Mouse (Mus musculus): ENCODE results near the gene Vmp1.

Vmp1 gene

DNA sequence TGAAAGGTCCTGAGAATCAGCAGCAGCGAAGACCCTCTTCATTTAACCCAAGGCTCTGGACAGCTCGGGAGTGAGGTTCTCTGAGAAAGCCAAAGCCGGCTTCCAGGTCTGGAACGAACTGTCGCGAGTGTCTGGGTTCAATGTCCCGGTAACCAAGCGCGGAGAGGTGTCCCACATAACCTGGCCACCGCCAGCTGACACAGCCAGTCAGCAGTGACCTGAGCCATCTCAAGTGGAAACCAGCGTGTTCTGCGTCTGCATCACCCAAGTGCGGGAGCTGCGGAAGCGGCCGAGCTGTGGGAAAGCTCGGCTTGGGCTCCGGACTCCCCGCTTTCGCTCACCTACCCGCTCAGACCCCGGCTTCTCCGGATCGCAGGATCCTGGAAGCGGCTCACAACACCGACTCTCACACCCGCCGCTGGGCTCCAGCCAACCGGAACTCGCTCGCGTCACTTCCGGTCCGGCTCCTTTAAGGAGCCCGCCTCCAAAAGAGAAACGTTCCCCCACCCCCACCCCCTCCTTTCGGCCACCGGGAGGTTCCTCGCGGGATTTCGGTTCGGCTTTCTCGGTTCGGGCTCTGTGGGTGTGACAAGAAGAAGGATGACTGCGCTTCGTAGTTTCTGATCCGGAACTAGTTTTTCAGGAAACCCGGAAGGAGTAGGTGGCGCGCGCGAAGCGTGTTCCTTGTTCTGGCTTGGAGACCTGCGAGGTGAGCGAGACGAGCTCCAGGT, at the start of gene Vmp1, which contains the start of gene Ptrh2:
Gene Vmp1, minus strand, starts transcription at position 442 of the 731 bp plus-strand sequence.
Gene Ptrh2, plus strand, starts transcription at position 591 of the 731 bp plus-strand sequence.
- peak; percentile 93 for DNase-seq (ENCODE audit: low read depth)

DNA sequence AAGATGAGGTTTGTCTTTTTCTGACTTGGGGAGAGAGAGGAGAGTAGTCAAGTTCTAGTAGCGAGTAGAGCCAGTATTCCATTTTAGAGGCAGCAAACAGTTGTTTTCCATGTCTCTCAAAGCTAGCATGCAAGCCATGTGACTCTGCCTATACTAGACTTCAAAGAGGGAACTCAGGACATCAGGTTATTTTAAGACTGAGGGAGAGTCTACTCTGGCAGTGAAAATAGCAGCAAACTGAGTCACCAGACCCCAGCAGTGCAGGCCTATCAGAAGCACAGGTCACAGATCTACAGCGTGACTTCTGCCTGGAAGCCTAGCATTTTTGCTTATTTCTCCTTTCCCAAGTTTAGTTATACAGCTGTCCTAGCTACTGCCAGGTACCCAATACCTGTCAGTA, 47.8 kb upstream of the Vmp1 start:
- no peak for DNase-seq (ENCODE audit: low read depth)

DNA sequence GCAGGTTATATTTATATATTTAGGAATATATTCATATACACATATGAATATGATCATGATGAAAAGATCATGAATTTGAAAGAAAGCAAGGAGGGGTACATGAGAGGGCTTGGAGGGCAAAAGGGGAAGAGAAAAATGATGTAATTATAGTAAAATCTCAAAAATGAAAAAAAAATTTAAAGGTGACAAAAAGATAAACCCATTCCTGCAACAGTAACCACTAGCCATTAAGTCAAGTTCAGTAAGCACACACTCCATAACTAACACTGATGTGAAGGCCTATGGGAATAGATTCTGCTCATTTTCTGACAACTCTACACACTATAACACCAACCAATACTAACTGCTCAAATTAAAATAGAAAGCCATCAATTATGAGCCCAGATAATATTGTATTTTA, 42.0 kb upstream of the Vmp1 start:
- no peak for DNase-seq (ENCODE audit: low read depth)

DNA sequence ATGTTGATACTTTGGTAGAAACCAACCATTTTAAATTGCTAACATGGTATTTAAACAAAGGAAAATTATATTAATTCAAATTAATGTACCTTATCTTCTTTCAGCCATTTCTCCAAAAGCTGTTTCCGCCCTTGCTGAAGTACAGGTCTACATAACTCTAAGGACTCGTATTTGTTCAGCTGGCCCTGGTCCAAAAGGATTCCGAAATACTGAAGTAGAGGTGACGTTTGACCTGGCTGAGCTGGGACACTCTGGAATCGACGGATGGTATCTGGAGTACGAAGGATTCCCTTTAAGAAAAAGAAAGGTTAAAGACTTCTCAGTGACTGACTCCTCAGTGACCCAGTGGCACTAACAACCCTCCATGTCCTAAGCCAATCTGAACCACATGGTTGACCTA, 41.3 kb upstream of the Vmp1 start:
- DNase-seq (ENCODE audit: low read depth): no peak

DNA sequence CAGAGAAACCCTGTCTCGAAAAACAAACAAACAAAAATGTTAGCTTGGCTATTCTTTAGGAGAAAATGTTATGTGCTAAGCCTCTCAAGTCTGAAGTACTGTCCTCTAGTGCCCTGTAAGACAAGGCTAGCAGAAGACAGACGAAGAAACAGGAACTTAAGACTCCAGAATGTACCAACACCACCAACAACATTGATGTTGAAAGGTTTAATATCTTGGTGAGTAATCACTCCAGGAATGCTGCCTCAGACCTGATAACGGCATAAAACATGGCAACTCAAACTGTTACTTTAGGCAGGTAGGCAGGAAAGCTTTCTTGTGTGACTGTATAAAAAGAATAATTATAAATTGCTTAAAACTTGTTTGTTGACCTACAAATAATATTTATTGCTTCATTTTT, 40.4 kb upstream of the Vmp1 start:
- no peak for DNase-seq (ENCODE audit: low read depth)

GRCm38 (mm10) chr11:86719390-86719789, 35.8 kb upstream of the Vmp1 start:
- no peak for DNase-seq (ENCODE audit: low read depth)

GRCm38 (mm10) chr11:86718369-86718768, 34.7 kb upstream of the Vmp1 start:
- DNase-seq (ENCODE audit: low read depth): no peak

GRCm38 (mm10) chr11:86717306-86718065, 33.9 kb upstream of the Vmp1 start:
- DNase-seq (ENCODE audit: low read depth): no peak

- DNase-seq (ENCODE audit: low read depth): no peak
Observed at GRCm38 (mm10) chr11:86714606-86715005, 31.0 kb upstream of the Vmp1 start.

DNA sequence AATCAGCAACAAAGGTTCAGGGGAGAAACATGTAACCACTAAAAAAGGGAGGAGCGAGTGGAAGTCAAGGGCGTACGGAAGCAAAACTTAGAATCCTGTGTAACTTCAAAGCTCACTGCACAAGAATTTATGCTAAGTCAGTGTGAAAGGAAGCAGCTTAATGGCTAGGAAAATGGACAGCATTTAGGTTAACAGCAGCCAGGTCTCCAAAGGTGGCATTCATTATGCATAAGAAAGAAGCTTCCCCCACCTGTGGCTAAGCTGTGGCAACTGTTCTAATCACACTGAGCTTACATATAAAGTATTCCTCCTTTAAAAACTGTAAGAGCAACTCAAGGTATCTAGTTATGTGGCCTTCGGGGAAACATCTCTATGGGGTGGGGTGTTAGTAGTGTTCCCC, 17.5 kb upstream of the Vmp1 start:
- no peak for DNase-seq (ENCODE audit: low read depth)

DNA sequence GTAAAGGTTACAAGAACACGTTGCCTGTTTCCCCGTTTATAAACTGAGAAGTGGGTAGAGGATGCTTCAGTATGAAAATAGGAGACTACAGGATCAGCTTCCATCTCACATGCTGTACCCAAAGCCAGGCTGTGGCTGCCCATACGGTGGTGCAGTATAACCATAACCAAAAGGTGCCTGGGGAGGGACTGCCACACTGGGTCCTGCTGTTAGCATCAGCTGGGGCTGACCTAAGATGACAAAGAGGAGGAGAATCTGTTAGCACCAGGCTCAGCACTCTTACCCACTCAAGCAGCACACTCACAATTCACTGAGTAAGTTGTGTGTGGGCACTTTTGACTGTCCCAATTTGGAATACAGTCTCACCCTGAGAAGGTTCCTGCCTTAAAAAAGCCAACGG, 11.8 kb upstream of the Vmp1 start:
- no peak for DNase-seq (ENCODE audit: low read depth)

DNA sequence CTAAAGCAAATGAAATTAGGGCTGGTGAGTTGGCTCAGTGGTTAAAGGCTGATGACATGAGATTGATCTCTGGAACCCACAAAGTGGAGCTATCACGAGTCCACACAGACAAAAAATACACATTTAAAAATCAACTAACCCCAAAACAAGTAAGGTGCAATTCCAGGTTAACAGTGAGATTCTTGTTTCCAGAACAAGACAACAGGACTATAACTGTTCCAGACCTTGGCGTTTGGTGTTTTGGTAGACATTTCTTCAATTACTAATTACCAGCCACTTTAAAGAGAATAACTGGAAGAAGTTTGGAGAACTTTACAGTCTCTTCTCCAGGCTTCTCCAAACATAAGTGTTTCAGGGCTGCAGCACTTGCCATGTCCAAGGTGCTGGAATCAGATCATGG, 8.9 kb upstream of the Vmp1 start:
- DNase-seq (ENCODE audit: low read depth): no peak

DNA sequence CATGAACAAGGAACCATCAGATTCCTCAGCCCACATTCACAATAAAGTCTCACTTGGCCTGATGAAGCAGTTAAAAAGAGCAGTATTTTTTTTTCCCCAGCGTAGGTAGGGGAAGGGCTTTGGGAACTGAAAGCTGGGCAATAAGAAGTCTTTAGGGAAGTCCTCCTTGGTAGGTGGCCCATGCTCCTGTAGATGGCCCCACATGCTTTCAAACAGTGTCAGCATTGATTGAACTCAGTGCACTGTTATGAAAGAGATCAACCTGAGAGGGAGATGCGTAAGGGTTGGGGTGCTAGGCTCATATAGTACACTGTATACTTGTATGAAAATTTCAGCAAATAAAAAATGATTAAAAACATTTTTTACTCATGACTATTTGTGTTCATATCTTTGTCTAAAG, 8.3 kb upstream of the Vmp1 start:
- DNase-seq (ENCODE audit: low read depth): no peak

DNA sequence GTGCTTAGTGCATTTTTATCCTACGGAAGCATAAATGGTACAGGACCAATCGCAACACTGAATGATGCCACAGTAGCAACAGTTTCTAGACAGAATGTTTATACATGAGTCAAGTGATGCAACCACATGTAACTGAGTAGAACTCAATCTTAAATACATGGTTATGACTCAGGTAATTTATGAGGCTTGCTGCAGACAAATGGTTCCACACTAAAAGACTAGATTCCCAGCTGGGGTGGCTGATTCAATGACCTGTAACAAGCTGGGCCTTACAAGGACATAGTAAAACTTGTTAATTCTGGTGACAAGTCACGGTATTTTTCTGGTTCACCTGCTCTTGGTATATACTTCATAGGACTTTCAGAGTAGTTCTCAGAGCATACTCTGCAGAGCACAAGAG, 7.8 kb upstream of the Vmp1 start:
- no peak for DNase-seq (ENCODE audit: low read depth)

DNA sequence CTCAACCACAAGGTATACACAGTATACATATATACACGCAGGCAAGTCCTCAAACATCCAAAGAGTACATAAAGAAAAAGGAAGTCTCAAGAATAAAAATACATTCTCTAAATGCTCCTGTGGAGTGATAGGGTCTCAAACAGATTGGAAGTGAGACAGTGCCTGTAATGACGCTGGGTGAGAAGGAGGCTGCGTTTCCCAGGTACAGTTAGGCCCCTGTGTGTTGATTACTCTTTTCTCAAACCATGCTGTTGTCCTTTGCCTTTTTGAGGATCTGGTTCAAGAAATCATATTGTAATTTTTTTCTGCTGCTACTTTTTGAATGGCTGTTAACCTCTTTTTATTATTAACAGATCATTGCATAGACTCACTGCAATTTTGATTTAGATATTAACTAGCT, 6.7 kb upstream of the Vmp1 start:
- DNase-seq (ENCODE audit: low read depth): no peak

DNA sequence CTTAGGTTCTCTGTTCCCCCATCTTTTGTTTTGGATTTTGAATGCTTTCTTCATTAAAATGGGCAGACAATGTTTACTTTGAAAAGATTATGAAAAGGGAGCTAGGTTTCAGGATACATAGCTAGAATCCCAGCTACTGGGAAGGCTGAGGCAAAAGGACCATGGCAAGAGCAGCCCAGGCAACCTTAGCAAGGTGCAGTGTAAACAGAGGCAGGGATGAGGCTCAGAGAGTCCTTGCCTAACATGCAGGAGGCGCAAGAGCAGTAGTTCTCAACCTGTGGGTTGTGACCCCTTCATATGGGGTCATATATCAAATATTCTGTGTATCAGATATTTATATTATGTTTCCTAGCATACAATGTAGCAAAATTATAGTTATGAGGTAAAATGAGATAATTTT, 1.7 kb upstream of the Vmp1 start:
- DNase-seq (ENCODE audit: low read depth): no peak

DNA sequence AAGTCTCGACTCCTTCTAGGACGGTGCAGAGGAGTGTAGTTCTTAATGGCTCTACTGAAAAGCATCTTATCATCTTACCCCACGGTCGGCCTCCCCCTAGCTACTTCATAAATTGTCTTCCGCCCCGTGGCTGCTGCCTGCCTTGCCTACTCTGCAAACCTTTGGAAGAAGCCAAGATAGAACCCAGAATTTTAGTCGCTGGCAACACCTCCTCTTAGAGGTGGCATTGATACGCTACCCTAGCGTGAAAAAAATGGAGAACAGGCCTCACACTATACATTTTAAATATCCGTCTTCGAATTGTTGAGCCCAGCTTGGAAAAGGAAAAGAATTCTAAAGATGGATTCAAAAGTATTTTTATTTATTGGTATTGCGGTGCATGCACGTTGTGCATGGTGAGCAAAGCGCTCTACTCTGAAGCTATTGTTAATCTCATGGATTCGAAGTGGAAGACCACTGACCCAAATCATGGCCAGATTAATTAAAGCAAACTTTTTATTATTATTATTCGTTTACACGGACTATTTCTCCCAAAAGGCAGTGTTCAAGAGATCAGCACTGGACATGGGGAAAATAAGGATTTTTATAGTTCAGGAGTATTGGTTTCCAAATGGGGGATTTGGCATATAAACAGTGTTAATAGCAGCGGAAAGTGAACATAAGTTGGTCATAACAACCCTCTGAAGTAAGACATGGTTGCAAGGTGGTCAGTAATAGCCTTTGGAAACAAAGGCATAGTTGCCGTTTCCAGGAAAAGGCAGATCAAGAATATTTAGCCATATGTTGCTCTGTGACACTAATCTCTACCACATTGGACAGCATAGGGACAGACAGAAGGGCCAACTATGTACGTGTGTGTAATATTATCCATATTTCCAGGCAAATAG, 733 bp upstream of the Vmp1 start:
- no peak for DNase-seq (ENCODE audit: low read depth)

- DNase-seq (ENCODE audit: low read depth): peak; percentile 20
Observed at GRCm38 (mm10) chr11:86682861-86683260, 775 bp downstream of the Vmp1 start.

GRCm38 (mm10) chr11:86681423-86681822, 2.2 kb downstream of the Vmp1 start:
- no peak for DNase-seq (ENCODE audit: low read depth)

- no peak for DNase-seq (ENCODE audit: low read depth)
Observed at GRCm38 (mm10) chr11:86680729-86681128, 2.9 kb downstream of the Vmp1 start.

DNA sequence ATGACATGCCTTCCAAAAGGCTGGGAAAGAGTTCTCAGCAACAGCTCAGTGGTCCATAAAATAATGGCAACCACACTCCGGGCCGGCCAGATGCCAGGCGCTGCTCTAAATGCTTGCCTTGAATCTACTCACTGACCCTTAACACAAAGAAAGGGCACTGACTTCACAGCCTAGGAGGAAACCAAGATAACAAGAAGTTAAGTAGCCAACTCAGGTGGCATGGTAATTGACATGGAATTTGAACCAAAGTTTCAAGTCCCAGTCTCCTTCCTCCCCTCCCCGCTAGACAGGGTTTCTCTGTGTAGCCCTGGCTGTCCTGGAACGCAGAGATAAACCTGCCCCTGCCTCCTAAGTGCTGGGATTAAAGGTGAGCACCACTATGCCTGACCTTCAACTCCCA, 4.7 kb downstream of the Vmp1 start:
- DNase-seq (ENCODE audit: low read depth): no peak

DNA sequence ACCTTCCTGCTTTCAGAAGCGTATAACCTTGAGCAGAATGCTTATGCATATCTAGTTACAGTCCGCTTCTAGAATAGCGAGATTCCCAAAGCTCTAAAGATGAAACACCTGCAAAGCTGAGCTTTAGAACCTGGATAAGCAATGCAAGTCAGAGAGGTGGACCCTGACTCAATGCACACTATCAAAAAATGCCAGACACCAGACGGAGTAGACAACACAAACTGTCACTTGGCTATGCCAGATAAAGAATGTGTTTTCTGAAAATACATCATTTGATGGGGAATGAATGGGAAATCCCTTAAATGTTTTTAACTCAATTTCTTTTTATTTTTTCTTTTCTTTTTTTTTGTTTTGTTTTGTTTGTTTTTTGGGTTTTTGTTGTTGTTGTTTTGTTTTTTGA, 8.1 kb downstream of the Vmp1 start:
- DNase-seq (ENCODE audit: low read depth): no peak

- DNase-seq (ENCODE audit: low read depth): no peak
Observed at GRCm38 (mm10) chr11:86672772-86673171, 10.9 kb downstream of the Vmp1 start.
